Mouse (Mus musculus) stomach, postnatal 0 days (tissue): Measurements from ENCODE around the gene Elobl. TPM values are rescaled to one million over a fixed set of nuclear protein-coding genes. Genes with fewer than 3 reads are reported as not detected.
A peak's percentile ranks its signal among the peaks of the same experiment; 100 is the strongest.

Source experiments
- ATAC-seq: fragments of 200-750 bp; cut with Nextera tagmentation; 2 replicates; pipeline ENCODE4 v1.8.0; 2017; ENCODE audit not compliant: low FRiP score, low TSS enrichment
- DNase-seq: peaks from one replicate; pipeline ENCODE4 v3.0.0-alpha.2; 2016; ENCODE audit warnings: low spot score
- H3K27ac ChIP-seq: fragments of 300-500 bp; sonication (generic); replicated peaks from 2 replicates; pipeline ENCODE4 v1.5.1; 2014; ENCODE audit warnings: mild to moderate bottlenecking, control low read depth
- H3K27me3 ChIP-seq: fragments of 300-500 bp; sonication (generic); 2 replicates; pipeline ENCODE4 v1.6.1; 2014; ENCODE audit warnings: low read length; ENCODE audit not compliant: control insufficient read depth, insufficient read depth
- H3K36me3 ChIP-seq: fragments of 300-500 bp; sonication (generic); 2 replicates; pipeline ENCODE4 v1.6.1; 2014; ENCODE audit warnings: low read length, mixed read lengths; ENCODE audit not compliant: control insufficient read depth, insufficient read depth
- H3K4me1 ChIP-seq: fragments of 300-500 bp; sonication (generic); replicated peaks from 2 replicates; pipeline ENCODE4 v1.6.1; 2014; ENCODE audit warnings: antibody characterized with exemption; ENCODE audit not compliant: control insufficient read depth, insufficient read depth
- H3K4me2 ChIP-seq: fragments of 300-500 bp; sonication (generic); replicated peaks from 2 replicates; pipeline ENCODE4 v1.6.1; 2014; ENCODE audit warnings: low read depth, mild to moderate bottlenecking, control low read depth, moderate library complexity
- H3K4me3 ChIP-seq: fragments of 300-500 bp; sonication (generic); 2 replicates; pipeline ENCODE4 v1.5.1; 2014; ENCODE audit warnings: low read depth, low read length, control low read depth
- H3K9ac ChIP-seq: fragments of 300-500 bp; sonication (generic); 2 replicates; pipeline ENCODE4 v1.6.1; 2014; ENCODE audit warnings: mild to moderate bottlenecking, low read length, control low read depth, mixed read lengths
- H3K9me3 ChIP-seq: fragments of 300-500 bp; sonication (generic); 2 replicates; pipeline ENCODE4 v1.6.1; 2016; ENCODE audit warnings: low read length; ENCODE audit not compliant: control insufficient read depth
- CTCF ChIP-seq: IDR thresholded peaks from 2 replicates; pipeline ENCODE4 v1.5.1; 2016; ENCODE audit warnings: antibody characterized with exemption, low read depth, mild to moderate bottlenecking, moderate library complexity
- EP300 ChIP-seq: optimal IDR thresholded peaks from 2 replicates; pipeline ENCODE3; 2016; ENCODE audit warnings: antibody characterized with exemption
- WGBS: fragments of 180-500 bp; shearing (Covaris S2); extraction: QIAGEN DNeasy Blood & Tissue Kit; methylation state at CpG from one replicate; pipeline ENCODE4 v1.1.7; 2014; 5-methylcytosine and 5-hydroxymethylcytosine counted together
- polyA plus RNA-seq: library from polyadenylated mRNA; unstranded; fragments of >200 nt; fragmentation: Nextera tagmentation; extraction: Ambion mirVana; gene quantifications from 2 replicates; pipeline ENCODE4 v1.2.1, GENCODE M21; 2015

Elobl gene
- polyA plus RNA-seq, 1 experiment from 2014 or later: not detected

GRCm38 (mm10) chr11:88951576-88951975 lies 15.2 kb downstream of the Elobl start:
- Histone ChIP-seq H3K27me3 (no peaks in the 10 kb centered on the region), H3K4me3 (no peak overlapping the region), H3K9ac (no peak overlapping the region), H3K4me2 (no peak overlapping the region), H3K9me3 (no peaks in the 10 kb centered on the region), H3K27ac (no peak overlapping the region), H3K36me3 (0 out of 2 replicates have a peak, but pooled peaks cover 5% of the 10 kb centered on the region), H3K4me1 (no peaks in the 10 kb centered on the region)
- 93% methylated on average over 2 of the region's 2 CpGs for WGBS
- no peak for DNase-seq
- TF ChIP-seq EP300: no peak
- no peak for TF ChIP-seq CTCF
- ATAC-seq: no peak

DNA sequence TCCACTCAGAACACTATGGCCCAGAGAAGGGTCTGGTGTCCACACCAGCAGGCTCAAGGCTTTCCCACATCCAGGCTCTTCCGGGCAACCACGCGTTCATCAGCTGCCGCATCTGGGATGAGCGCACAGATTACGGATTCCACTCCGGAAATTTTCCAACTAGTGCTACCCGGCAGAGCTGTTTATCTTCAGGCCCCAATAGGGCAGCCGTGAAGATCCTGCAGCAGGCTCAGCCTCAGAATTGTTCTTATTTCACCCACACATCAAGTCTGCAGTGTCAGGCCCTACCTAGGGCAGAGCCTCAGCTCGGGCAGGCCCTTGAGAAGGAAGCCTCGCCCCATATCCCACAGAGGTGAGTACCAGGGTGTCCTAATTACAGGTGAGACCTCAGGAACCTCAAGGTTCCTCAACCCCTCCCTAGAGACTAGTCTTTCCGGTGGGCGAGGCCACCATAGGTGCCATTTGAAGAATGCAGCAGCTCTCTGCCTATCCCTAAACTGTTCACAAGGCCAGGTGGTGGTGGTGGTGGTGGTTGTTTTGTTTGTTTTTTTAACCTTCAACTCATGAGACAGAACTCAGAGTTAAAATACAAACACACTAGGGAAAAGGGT lies 16.0 kb downstream of the Elobl start:
- no peak for ATAC-seq
- WGBS: 82% methylated on average over 13 of the region's 13 CpGs

DNA sequence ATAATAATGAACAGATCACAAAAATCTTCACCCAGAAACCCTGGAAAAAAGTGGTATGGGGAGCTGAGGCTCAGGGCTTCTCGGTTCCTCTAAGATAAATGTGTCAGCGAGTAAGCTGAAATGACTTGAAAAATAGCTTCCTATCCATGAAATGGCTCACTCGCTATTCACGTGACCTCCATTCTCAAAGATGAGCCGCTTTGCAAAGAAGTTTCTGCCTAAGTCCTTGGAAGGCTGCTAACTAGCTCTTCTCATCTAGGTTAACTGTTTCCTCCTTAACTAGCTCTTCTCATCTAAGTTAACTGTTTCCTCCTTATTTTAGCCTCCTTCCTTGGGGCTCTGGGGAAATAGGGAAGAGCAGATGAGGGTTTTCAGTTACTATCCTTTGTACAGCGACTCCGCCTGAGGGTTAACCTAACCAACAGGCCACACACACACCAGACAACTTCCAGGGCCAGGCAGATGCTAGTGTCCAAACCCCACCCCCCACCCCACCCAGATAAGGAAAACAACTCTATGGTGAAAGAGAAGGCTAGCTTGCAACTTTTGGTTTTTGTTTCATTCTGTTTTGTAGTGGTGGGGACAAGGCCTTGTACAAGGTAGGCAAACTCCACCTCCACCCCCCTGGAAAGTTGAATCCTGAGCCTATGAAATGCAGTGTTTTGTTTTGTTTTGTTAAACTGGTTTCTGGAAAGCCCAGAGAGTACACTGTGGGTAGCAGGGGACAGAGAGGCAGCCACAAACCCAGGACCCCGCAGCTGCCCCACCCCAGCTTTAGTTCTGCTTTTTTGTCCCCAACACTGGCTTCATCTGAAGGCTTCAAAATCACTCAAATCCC lies 16.7 kb downstream of the Elobl start:
- TF ChIP-seq CTCF (no peak), EP300 (no peak)
- 73% methylated on average over 8 of the region's 8 CpGs for WGBS

More for the DNA sequence above, 16.0 kb downstream of the Elobl start:
- DNase-seq: no peak
- Histone ChIP-seq H3K4me2 (no peak overlapping the region), H3K9me3 (no peaks in the 10 kb centered on the region), H3K9ac (0 out of 2 replicates have a peak overlapping the region, but pooled peaks have one; percentile 13), H3K4me1 (no peaks in the 10 kb centered on the region), H3K36me3 (0 out of 2 replicates have a peak, but pooled peaks cover 5% of the 10 kb centered on the region), H3K27me3 (no peaks in the 10 kb centered on the region), H3K27ac (peak overlapping the region; percentile 67), H3K4me3 (no peak overlapping the region)
- TF ChIP-seq CTCF (no peak), EP300 (no peak)

DNA sequence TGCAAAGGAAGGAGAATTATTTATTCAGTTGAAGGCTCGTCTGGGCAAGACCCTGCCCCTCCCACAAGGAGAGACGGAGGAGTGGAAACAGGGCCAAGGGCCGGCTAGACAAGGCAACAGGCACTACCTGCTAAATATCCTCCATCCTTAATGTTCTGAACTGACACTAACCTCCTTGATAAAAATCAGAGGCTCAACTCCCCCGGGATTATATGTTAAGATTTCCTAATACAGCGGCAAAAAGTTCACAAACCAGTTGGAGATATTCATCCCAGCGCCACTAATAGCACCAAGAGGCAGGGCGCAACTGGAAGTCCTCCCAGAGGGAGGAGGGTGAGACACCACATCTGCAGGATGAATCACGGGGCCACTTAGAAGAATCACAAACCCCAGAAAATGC lies 17.8 kb downstream of the Elobl start:
- H3K4me2 ChIP-seq: no peak overlapping the region

More for the DNA sequence above, 16.7 kb downstream of the Elobl start:
- Histone ChIP-seq H3K4me2 (no peak overlapping the region), H3K27me3 (no peaks in the 10 kb centered on the region), H3K4me1 (no peaks in the 10 kb centered on the region), H3K4me3 (no peak overlapping the region), H3K9ac (0 out of 2 replicates have a peak overlapping the region, but pooled peaks have one; percentile 13), H3K27ac (peak overlapping the region; percentile 67), H3K9me3 (no peaks in the 10 kb centered on the region), H3K36me3 (0 out of 2 replicates have a peak, but pooled peaks cover 8% of the 10 kb centered on the region)
- ATAC-seq (no peak), DNase-seq (no peak)

DNA sequence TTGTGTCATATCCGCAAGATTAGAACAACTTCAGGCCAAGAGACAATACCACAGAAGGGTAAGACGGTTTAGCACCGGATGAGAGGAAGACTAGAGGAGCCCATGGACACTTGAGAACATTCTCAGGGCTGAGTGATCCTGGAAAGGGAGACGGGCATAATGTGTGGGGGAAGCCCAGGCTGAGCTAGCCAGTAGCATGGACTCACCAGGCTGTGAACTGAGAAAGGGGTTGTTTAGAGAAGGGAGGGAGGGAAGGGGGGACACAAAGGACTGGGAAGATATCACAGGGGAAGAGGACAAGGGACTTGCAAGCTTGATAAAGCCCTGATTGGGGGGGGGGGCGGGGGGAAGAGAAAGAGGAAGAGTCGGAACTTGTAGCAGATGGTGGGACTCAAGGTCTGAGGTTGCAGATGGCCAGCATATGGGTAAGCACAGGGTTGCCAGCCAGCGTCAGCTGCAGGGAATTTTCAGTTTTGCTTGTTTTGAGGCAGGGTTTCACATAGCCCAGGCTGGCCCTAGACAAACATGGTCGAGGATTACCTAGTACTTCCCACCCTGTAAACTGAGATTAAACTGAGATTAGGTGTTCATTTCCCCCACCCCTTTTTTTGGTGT lies 20.7 kb downstream of the Elobl start:
- Histone ChIP-seq H3K27ac (no peak overlapping the region), H3K4me1 (no peaks in the 10 kb centered on the region), H3K4me3 (no peak overlapping the region), H3K9ac (no peak overlapping the region), H3K36me3 (peaks cover 13% of the 10 kb centered on the region; the same call in 1 of the 2 replicates), H3K27me3 (no peaks in the 10 kb centered on the region), H3K4me2 (no peak overlapping the region), H3K9me3 (no peaks in the 10 kb centered on the region)
- TF ChIP-seq EP300 (no peak), CTCF (no peak)
- ATAC-seq (no peak), DNase-seq (no peak)
- 81% methylated on average over 7 of the region's 8 CpGs for WGBS

More for the DNA sequence above, 17.8 kb downstream of the Elobl start:
- peaks cover 15% of the 10 kb centered on the region; the same call in 1 of the 2 replicates for H3K36me3 ChIP-seq
- ATAC-seq: no peak; the same call in 1 of the 2 replicates
- DNase-seq: no peak
- no peaks in the 10 kb centered on the region for H3K27me3 ChIP-seq
- H3K9me3 ChIP-seq: no peaks in the 10 kb centered on the region
- H3K4me3 ChIP-seq: no peak overlapping the region
- no peak overlapping the region for H3K9ac ChIP-seq
- peak overlapping the region; percentile 40; the same call in 1 of the 2 replicates for H3K27ac ChIP-seq
- TF ChIP-seq CTCF (no peak), EP300 (no peak)
- 56% methylated on average over 8 of the region's 8 CpGs for WGBS
- H3K4me1 ChIP-seq: no peaks in the 10 kb centered on the region
